Mouse (Mus musculus) intestine, embryonic 15.5 days (tissue): ENCODE results near the gene Mgme1. TPM values are rescaled to one million over a fixed set of nuclear protein-coding genes. Genes with fewer than 3 reads are reported as not detected.

ENCODE experiments used
- ATAC-seq: fragments of 200-750 bp; cut with Nextera tagmentation; 2 replicates; pipeline ENCODE4 v1.8.0; 2017; ENCODE audit warnings: moderate TSS enrichment, moderate library complexity
- H3K27ac ChIP-seq: fragments of 300-500 bp; sonication (generic); 2 replicates; pipeline ENCODE4 v1.5.1; 2015; ENCODE audit warnings: mild to moderate bottlenecking, inconsistent platforms
- H3K27me3 ChIP-seq: fragments of 300-500 bp; sonication (generic); replicated peaks from 2 replicates; pipeline ENCODE4 v1.6.1; 2015; ENCODE audit warnings: inconsistent platforms
- H3K36me3 ChIP-seq: fragments of 300-500 bp; sonication (generic); 2 replicates; pipeline ENCODE4 v1.6.1; 2015; ENCODE audit warnings: inconsistent platforms
- H3K4me1 ChIP-seq: fragments of 300-500 bp; sonication (generic); replicated peaks from 2 replicates; pipeline ENCODE4 v1.6.1; 2015; ENCODE audit warnings: inconsistent platforms
- H3K4me2 ChIP-seq: fragments of 300-500 bp; sonication (generic); replicated peaks from 2 replicates; pipeline ENCODE4 v1.6.1; 2015; ENCODE audit warnings: mild to moderate bottlenecking, inconsistent platforms
- H3K4me3 ChIP-seq: fragments of 300-500 bp; sonication (generic); replicated peaks from 2 replicates; pipeline ENCODE4 v1.5.1; 2015; ENCODE audit warnings: inconsistent platforms
- H3K9ac ChIP-seq: fragments of 300-500 bp; sonication (generic); 2 replicates; pipeline ENCODE4 v1.6.1; 2015; ENCODE audit warnings: inconsistent platforms
- H3K9me3 ChIP-seq: fragments of 300-500 bp; sonication (generic); 2 replicates; pipeline ENCODE4 v1.6.1; 2016; ENCODE audit warnings: inconsistent platforms
- WGBS: fragments of 180-500 bp; shearing (Covaris S2); methylation state at CpG from one replicate; pipeline ENCODE4 v1.1.7; 2015; 5-methylcytosine and 5-hydroxymethylcytosine counted together
- polyA plus RNA-seq: library from polyadenylated mRNA; unstranded; fragments of >200 nt; fragmentation: Nextera tagmentation; extraction: Ambion mirVana; gene quantifications from 2 replicates; pipeline ENCODE4 v1.2.1, GENCODE M21; 2015

The Mgme1 gene
- polyA plus RNA-seq, 1 experiment from 2014 or later: 22.7 TPM

GRCm38 (mm10) chr2:144330352-144330959 is 60.0 kb downstream of the Mgme1 start:
- Histone ChIP-seq H3K4me1 (peaks cover 31% of the 10 kb centered on the region), H3K27me3 (peaks cover 45% of the 10 kb centered on the region), H3K4me3 (peak overlapping the region; percentile 49), H3K4me2 (peak overlapping the region; percentile 97), H3K9me3 (no peaks in the 10 kb centered on the region), H3K27ac (no peak overlapping the region), H3K36me3 (no peaks in the 10 kb centered on the region), H3K9ac (peak overlapping the region; percentile 45)
- WGBS: 2% methylated on average over 41 of the region's 41 CpGs
- ATAC-seq: peak; percentile 75

Other genes starting within 250 kb of the Mgme1 start
- gene Banf2, start 237.6 kb upstream of the Mgme1 start, polyA plus RNA-seq: 0.55 TPM in 1 of 2 replicates, not detected in the other
- gene Snx5, start 243 bp downstream of the Mgme1 start, polyA plus RNA-seq: 131 and 140 TPM in 2 replicates
- gene Ovol2, start 61.5 kb downstream of the Mgme1 start, polyA plus RNA-seq: 1.1 and 1.9 TPM in 2 replicates
- 41.1 and 46.9 TPM in 2 replicates for gene Kat14, start 98.3 kb downstream of the Mgme1 start, polyA plus RNA-seq
- gene Pet117, start 98.3 kb downstream of the Mgme1 start, polyA plus RNA-seq: 2.8 and 3.5 TPM in 2 replicates